Mouse (Mus musculus) C2C12 (cell line): ENCODE results near the gene Rnf149.

ENCODE experiments used
- CTCF ChIP-seq: IDR thresholded peaks from one replicate; pipeline ENCODE4 v1.5.1; 2011; ENCODE audit not compliant: control insufficient read depth, insufficient read depth, insufficient read length
- FOSL1 ChIP-seq: IDR thresholded peaks from one replicate; pipeline ENCODE4 v1.8.0; 2011; ENCODE audit warnings: mild to moderate bottlenecking, low read length; ENCODE audit not compliant: poor library complexity, insufficient read depth, severe bottlenecking
- MAX ChIP-seq: IDR thresholded peaks from one replicate; pipeline ENCODE4 v1.6.1; 2011; ENCODE audit warnings: mild to moderate bottlenecking, control low read depth
- MYOD1 ChIP-seq: IDR thresholded peaks from one replicate; pipeline ENCODE4 v1.6.1; 2011; ENCODE audit warnings: low read depth; ENCODE audit not compliant: control insufficient read depth, insufficient read length
- MYOG ChIP-seq: IDR thresholded peaks from one replicate; pipeline ENCODE4 v1.6.1; 2011; ENCODE audit not compliant: control insufficient read depth, insufficient read length; ENCODE audit errors: extremely low read depth
- USF1 ChIP-seq: IDR thresholded peaks from one replicate; pipeline ENCODE4 v1.6.1; 2011; ENCODE audit warnings: low read depth, mild to moderate bottlenecking, control low read depth, moderate library complexity

DNA sequence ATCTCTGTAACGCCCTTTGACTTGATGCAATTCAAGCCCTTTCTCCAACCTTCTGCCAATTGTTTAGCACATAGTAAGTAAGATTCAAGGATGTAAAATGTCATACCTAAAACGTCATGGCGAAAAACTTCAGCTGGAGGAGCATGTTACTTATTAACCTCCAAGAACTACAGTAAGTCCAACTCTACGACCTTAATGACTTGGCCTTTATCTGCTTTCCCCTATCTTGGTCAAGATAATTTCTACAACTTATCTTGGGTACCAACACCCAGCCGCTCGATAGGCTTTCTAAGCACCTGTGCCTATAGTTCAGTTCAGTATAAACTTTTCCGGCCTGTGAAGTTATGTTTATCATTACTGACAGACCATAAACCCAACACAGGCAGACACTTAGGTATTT lies 3.3 kb downstream of the Rnf149 start:
- TF ChIP-seq CTCF, result no peak
- no peak for TF ChIP-seq MAX
- no peak for TF ChIP-seq MYOD1
- no peak for TF ChIP-seq MYOG
- TF ChIP-seq USF1, result no peak
- no peak for TF ChIP-seq FOSL1
